Mouse (Mus musculus): ENCODE results near the gene Twf1.

Twf1 gene

DNA sequence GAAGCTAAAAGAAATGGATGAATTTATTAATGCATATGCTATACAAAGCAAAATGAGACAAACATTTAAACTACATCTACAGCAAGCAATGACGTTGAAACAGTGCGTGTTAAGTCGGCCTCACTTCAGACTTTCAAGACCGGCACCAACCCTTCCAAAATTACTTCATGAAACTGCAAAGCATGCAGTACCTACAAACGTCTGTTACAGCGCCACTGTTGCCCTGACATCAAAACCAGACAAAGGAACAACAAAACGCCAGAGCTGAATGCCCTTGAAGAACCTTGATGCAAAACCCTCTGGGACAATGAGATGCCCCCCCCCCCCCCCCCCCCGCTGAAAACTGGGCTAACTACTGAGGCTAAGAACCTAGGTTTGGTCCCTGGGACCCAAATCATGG is 16.9 kb downstream of the Twf1 start:
- DNase-seq (ENCODE audit: low read depth, low spot score), result peak; percentile 64

DNA sequence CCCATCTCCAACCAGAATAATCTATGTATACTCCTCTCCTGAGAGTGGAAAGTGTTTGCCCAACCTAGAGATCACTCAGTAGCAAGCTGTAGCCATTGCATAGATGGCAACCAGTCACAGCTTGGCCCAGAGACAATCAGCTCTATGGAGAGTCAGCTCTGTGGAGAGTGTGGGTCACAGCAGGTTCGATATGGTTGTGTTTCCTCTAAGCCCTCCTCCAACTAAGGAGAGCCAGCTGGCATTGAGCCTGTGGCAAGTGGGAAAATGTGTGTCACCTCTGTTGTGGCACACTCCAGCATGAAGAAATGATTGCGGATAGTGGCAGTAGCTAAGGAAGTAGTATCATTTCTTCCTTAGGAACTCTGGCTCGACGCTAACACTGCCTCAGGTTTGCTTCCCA is 18.2 kb downstream of the Twf1 start:
- no peak for DNase-seq (ENCODE audit: low read depth, low spot score)

DNA sequence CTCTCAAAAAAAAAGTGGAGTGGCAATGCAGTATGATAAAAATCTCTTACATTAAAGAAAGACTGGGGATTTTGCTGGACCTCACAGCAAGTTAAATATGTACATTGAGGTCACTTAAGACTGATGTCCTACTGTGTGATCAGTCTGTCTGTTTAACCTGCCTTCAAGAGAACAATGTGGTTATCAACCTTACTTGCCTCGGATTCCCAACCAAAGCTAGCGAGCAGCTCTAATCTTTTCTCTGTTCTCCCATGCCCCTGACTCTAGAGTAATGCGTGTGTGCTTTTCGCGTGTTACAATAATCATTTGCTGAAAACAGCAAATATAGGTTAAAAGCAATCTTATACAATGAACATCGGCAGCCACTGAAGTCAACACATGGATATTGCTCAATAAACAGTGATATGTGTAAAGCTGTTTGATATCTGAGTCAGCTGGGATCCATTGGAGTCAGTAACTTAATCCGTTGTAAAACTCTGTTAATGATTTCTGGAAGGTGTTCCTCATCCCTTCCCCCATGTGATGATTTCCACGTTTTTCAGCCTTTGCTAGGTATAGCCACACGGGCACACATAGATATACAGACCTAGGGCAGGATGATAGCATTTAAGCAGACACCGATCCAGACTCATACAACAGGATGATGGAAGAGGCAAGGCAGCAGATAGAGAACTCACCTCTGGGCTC is 21.1 kb downstream of the Twf1 start:
- no peak for DNase-seq (ENCODE audit: low read depth, low spot score)

DNA sequence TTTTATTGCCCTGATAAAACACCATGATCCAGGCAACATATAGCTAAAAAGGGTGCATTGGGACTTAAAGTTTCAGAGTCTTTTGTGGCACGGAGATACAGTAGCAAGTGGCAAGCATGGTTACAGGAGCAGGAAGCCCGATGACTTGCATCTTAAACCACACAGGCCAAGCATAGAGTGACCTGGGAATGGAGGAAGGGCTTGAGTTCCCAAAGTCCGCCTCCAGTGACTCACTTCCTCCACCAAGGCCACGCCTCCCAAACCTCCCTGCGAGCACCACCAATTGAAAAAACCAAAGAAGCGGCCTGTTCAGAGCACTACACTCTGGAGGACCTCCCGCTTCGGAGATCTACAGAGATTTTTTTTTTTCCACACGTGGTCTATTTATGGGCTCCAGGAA is 23.8 kb downstream of the Twf1 start:
- peak; percentile 88 for DNase-seq (ENCODE audit: low read depth, low spot score)

GRCm38 (mm10) chr15:94564909-94565308 is 24.8 kb downstream of the Twf1 start:
- no peak for DNase-seq (ENCODE audit: low read depth, low spot score)

DNA sequence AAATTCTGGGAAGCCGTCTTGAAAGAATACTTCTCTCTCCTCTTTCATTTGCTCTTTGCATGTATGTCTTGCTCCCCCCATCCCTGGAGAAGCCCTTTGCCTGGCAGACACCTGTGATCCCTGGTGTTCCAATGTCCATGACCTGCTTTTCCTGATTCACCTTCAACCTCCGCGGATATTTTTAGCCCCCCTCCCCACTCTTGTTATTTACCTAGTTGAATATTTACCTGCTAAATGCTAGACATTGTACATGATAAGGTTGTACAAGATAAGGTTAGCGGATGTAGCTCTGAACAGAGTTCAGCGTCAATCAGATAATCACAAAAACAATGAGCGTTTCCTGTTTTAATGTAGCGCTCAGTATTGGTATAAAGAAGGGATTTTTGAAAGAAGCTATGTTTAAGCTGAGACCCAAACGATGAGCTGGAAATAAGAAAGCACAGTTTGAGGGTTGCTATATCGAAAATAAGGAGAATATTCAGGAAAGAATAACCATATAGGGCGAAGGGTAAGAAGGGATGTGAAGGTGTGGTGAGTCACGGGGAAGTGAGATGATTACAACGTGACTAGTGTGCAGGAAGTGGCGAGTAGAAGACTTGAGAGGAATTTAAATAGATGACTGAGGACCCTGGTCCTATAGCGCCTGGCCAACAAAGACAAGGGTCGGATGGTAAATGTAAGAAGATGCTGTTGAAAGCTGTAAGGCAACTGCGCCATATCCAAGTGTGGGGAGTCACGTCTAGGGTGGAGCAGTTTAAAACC is 30.6 kb downstream of the Twf1 start:
- no peak for DNase-seq (ENCODE audit: low read depth, low spot score)

DNA sequence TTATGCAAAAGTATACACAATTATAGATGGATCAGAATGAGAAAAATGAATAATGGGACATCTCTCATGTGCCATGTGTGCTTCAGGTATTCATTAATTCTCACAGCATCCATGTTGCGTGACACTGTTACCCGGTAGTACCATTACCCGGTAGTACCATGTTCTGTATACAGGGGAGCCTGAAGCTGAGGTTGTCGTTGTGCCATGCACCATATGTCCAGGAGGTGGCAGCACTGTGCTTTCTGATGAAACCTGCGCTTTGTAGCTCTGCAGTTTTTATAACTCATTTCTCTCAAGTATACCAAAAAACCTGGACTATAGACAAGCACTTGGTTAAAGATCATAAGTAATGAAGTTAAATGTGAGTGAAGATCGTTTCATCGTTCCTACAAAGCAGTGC is 32.2 kb downstream of the Twf1 start:
- peak; percentile 88 for DNase-seq (ENCODE audit: low read depth, low spot score)

- no peak for DNase-seq (ENCODE audit: low read depth, low spot score)
Measured at GRCm38 (mm10) chr15:94553536-94553935, 36.2 kb downstream of the Twf1 start.

DNA sequence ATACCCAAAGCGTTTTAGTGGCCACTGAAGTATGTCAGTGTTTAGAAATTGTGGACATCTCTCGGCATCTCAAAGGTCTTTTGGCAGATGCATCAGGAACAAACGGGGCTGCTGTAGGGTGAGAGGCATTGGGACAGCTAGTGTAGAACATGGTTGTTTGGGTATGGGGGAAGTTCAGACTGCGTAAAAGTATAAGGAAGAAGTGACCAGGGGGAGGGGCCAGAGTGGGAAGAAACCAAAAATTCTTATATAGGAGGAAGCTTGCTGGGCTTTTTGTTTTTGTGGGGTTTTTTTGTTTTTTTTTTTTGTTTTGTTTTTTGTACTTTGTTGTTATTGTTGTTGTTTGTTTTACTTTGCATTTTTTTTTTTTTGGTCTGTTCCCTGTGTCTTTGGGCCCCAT is 44.8 kb downstream of the Twf1 start:
- no peak for DNase-seq (ENCODE audit: low read depth, low spot score)

DNA sequence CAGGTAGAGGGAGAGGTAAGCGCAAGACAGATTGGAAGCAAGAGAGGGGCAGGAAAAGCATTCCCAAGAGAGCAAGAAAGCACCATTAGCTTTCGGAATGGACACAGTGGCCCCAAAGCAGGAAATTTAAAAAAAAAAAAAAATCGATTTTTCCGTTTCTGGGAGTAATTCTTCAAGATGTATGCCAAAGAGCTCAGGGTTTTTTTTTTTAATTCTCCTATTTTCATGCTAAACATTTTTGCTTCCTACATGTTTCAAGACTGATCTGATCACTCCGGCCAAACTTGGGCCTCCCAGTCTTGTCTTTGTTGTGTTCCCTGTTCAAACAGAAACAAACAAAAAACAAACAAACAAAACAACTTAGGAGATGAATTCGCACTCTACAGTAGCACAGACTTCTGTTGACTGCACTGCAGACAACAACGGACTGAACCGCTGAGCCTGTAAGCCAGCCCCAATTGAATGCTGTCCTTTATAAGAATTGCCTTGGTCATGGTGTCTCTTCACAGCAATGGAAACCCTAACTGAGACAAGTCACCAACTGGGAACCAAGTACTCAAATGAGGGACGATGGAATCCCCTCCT is 45.5 kb downstream of the Twf1 start:
- no peak for DNase-seq (ENCODE audit: low read depth, low spot score)

DNA sequence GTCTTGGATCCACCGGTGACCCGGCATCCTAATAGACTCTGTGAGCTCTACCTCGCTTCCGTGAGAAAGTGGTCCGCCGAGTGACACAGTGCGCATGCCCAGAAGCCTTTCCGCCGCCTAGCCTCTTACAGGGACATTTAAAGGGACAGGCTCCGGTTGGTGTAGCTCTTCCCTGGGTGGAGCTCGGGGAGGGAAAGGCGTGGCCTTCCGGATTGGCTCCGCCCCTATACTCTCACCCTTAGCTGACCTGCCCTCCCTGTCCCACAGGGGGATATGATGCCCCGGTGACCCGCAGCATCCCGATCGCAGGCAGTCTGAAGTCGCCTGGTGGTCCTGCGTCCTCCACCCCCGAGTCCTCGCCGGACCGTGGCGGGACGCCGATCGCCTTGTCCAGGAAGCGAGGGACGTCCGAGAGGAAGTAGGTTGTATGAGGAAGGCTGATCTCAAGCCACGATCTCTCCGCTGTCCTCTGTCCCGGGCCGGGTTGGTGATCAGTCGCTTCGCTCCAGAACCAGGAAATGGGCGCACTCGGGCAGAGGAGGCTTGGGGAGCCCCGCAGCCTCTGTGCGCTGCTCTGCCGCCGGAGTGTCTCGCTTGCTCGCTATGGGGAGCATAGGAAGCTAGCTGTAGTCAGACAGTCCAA is 46.2 kb downstream of the Twf1 start, which contains the start of the genes Pus7l and Irak4:
Pus7l (minus strand) TSS at position 139 of the 643 bp plus-strand sequence.
Irak4 (plus strand) TSS at position 235 of the 643 bp plus-strand sequence.
- peak; percentile 97 for DNase-seq (ENCODE audit: low read depth, low spot score)

DNA sequence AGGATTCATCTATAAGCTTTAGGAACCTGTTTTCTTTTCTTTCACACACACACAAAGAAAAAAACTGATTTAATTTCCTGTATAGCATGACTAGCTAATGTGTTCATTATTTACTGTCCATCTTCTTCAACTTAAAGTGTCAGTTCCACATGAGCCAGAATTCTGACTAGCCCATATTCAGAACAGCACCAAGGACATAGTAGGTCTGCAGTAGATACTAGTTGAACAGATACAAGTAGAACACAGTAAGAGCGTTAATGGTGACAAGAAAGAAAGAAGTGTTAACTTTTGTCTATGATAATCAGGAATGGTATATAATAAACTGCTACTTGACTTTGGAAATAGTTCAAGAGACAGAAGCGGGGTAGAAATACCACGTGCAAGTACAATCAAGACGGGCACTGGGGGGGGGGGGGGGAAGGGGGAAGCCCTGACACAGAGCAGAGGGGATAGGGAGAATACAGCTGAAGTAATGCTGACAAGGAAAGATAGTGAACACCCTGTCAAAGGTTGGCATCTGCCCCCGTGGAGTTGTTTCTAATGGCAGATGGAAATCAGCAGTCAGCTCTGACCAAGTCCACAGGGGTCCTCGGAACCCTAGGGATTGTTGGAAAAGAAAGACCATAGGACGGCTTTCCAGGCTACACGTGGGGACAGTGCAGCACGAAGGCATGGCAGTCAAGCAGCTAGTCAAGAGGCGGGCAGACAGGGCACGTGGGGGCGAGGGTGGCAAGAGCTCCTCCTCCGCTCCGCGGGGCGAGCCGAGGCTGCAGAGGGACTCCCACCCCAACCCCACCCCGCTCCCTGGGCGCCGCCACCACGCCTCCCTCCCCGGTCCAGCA is 46.9 kb downstream of the Twf1 start:
- DNase-seq (ENCODE audit: low read depth, low spot score), result no peak

DNA sequence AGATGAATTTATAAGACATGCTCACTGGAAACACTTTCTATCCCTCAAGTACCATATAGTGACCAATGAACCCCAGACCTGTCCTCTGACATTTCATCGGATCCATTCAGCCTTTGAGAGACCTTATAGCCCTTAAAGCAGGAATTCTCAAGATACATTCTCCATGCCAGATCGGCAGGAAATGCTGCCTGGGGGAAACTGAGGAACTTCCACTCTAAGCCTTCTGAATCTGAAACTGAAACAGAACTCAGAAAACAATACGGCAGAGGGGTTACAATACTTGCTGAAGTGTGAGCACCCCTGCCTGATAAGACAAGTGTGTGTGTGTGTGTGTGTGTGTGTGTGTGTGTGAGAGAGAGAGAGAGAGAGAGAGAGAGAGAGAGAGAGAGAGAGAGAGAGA is 50.4 kb downstream of the Twf1 start:
- no peak for DNase-seq (ENCODE audit: low read depth, low spot score)

DNA sequence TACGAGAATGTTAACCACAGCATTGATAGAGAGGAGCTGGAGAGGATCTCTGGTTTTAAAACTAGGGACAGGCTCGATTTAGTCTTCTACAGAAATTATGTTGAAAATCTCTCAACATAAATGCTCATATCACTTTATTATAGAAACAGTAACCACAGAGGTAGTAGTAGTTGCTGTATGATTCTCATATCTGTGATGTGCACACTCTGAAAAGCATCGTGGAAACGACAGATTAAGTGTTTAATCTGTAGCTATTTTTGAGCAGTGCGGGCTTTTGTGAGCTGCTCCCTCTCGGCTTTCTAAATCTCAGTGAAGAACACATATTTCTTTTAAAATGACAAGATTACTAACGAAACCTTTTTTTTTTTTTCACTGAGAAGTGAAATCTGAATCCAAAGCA is 54.2 kb downstream of the Twf1 start:
- no peak for DNase-seq (ENCODE audit: low read depth, low spot score)

- DNase-seq (ENCODE audit: low read depth, low spot score), result no peak
Measured at GRCm38 (mm10) chr15:94532956-94533355, 56.7 kb downstream of the Twf1 start.

- no peak for DNase-seq (ENCODE audit: low read depth, low spot score)
Measured at GRCm38 (mm10) chr15:94532306-94532705, 57.4 kb downstream of the Twf1 start.

DNA sequence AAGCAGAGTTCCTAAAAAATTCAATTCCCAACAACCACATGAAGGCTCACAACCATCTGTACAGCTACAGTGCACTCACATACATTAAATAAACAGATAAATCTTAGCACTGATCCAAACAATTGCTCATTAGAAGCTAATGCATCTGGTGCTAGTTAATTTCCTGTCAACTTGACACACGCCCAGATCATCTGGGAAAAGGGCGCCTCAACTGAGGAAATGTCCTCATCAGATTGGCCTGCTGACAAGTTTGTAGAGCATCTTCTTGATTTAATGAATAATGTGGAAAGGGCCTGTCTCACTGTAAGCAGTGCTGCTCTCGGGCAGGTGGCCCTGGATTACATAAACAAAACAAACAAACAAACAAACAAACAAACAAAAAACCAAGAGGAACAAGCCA is 59.2 kb downstream of the Twf1 start:
- no peak for DNase-seq (ENCODE audit: low read depth, low spot score)

Data from ES-CJ7 (cell line).